In genomic region chr17:84512516-84513085, GRCm38 (mm10) we compare ENCODE assay signal across 9 mouse cellular contexts. TPM values are rescaled to one million over a fixed set of nuclear protein-coding genes. Genes with fewer than 3 reads are reported as not detected.
A peak's percentile ranks its signal among the peaks of the same experiment; 100 is the strongest.
DNase-seq lines count a peak whose midpoint lies in the region; ATAC-seq and TF ChIP-seq lines count a peak whose summit lies in the region.
"Had no signal": no experiment of that assay in that cellular context is flagged by ENCODE, and none has a peak within 500 bp of the region (broad histone marks: within the 10 kb centered on the region; RNA-seq: fewer than 3 reads in every experiment).

No protein-coding gene starts in this region.

- H3K9me3 ChIP-seq in forebrain, embryonic 15.5 days, result no peaks in the 10 kb centered on the region
- no peaks in the 10 kb centered on the region for H3K9me3 ChIP-seq in limb, embryonic 11.5 days (ENCODE audit: control insufficient read depth, low read length)

- H3K9ac ChIP-seq in forebrain, embryonic 15.5 days (replicated peaks), result peak overlapping the region; percentile 62; the same call in 1 of the 2 replicates
- peak overlapping the region; percentile 82 for H3K9ac ChIP-seq in limb, embryonic 11.5 days (ENCODE audit: low read length)

- no peak for TF ChIP-seq POLR2A in testis, adult 2 months (IDR thresholded peaks at IDR 0.05; ENCODE audit: control insufficient read depth, low read depth, low read length)
- no peak for TF ChIP-seq POLR2A in myocyte (IDR thresholded peaks at IDR 0.05; ENCODE audit: insufficient read length, low read depth)

- no peak for DNase-seq in testis, postnatal 14 days (ENCODE audit: low spot score)
- DNase-seq in limb, embryonic 11.5 days (ENCODE audit: low spot score), result no peak
- no peak for DNase-seq in spleen, postnatal 4 days (ENCODE audit: low spot score in 2 of 2)
- no peak for DNase-seq in thymus, postnatal 25 days
- no peak for DNase-seq in left cerebral cortex, adult 8-10 months (ENCODE audit: low spot score in 2 of 2)

- peak overlapping the region; percentile 93 for H3K4me2 ChIP-seq in forebrain, embryonic 15.5 days (replicated peaks)
- peak overlapping the region; percentile 87 for H3K4me2 ChIP-seq in limb, embryonic 11.5 days (ENCODE audit: low read depth, severe bottlenecking)
- H3K4me2 ChIP-seq in myocyte (ENCODE audit: low read depth), result peak overlapping the region; percentile 83

- WGBS in forebrain, embryonic 15.5 days, result 42% methylated on average over 4 of the region's 4 CpGs
- 26% methylated on average over 4 of the region's 4 CpGs for WGBS in limb, embryonic 11.5 days

- ATAC-seq in forebrain, embryonic 15.5 days (replicated peaks), result peak; percentile 38
- ATAC-seq in limb, embryonic 11.5 days (ENCODE audit: insufficient number of reproducible peaks, low FRiP score, low TSS enrichment, low read depth), result no peak

- peak overlapping the region; percentile 20; the same call in 1 of the 2 replicates for H3K27ac ChIP-seq in testis, adult 2 months (ENCODE audit: control insufficient read depth, insufficient read depth, low read depth, low read length)
- H3K27ac ChIP-seq in forebrain, embryonic 15.5 days (replicated peaks), result no peak overlapping the region
- H3K27ac ChIP-seq in limb, embryonic 11.5 days (replicated peaks; ENCODE audit: low read depth, low read length), result no peak overlapping the region

- peak overlapping the region; percentile 42 for H3ac ChIP-seq in myocyte (ENCODE audit: control insufficient read depth, insufficient read length)

- peaks cover 5% of the 10 kb centered on the region for H3K27me3 ChIP-seq in testis, adult 2 months (ENCODE audit: control insufficient read depth, insufficient read depth, low read length)
- H3K27me3 ChIP-seq in forebrain, embryonic 15.5 days, result peaks cover 12% of the 10 kb centered on the region; the same call in 1 of the 2 replicates
- no peaks in the 10 kb centered on the region for H3K27me3 ChIP-seq in limb, embryonic 11.5 days (ENCODE audit: control insufficient read depth, insufficient read depth, low read length)
- H3K27me3 ChIP-seq in myocyte (ENCODE audit: control insufficient read depth, insufficient read depth, insufficient read length), result no peaks in the 10 kb centered on the region

- peaks cover 5% of the 10 kb centered on the region for H3K4me1 ChIP-seq in testis, adult 2 months (ENCODE audit: control insufficient read depth, insufficient read depth, low read length)
- H3K4me1 ChIP-seq in forebrain, embryonic 15.5 days, result peaks cover 35% of the 10 kb centered on the region
- H3K4me1 ChIP-seq in limb, embryonic 11.5 days (ENCODE audit: control insufficient read depth, insufficient read depth, low read length), result 0 out of 2 replicates have a peak, but pooled peaks cover 5% of the 10 kb centered on the region

- H3K79me2 ChIP-seq in myocyte (ENCODE audit: control insufficient read depth, insufficient read depth), result peaks cover 30% of the 10 kb centered on the region

- H3K36me3 ChIP-seq in testis, adult 2 months (ENCODE audit: control insufficient read depth, insufficient read depth, low read length), result no peaks in the 10 kb centered on the region
- no peaks in the 10 kb centered on the region for H3K36me3 ChIP-seq in forebrain, embryonic 15.5 days
- no peaks in the 10 kb centered on the region for H3K36me3 ChIP-seq in limb, embryonic 11.5 days (ENCODE audit: control insufficient read depth, insufficient read depth, low read length)
- no peaks in the 10 kb centered on the region for H3K36me3 ChIP-seq in myocyte (ENCODE audit: control insufficient read depth, insufficient read depth)

- peak overlapping the region; percentile 84 for H3K4me3 ChIP-seq in testis, adult 2 months (ENCODE audit: control insufficient read depth, low read depth, low read length)
- H3K4me3 ChIP-seq in forebrain, embryonic 15.5 days, result peak overlapping the region; percentile 59
- H3K4me3 ChIP-seq in limb, embryonic 11.5 days (ENCODE audit: low read depth, low read length), result peak overlapping the region; percentile 75
- peak overlapping the region; percentile 70 for H3K4me3 ChIP-seq in myocyte

- no peak for TF ChIP-seq CTCF in testis, adult 2 months (IDR thresholded peaks at IDR 0.05; ENCODE audit: control insufficient read depth, insufficient read depth, insufficient replicate concordance, low read depth, low read length)

TF ChIP-seq in myocyte, 11 proteins besides CTCF, POLR2A, EP300 and RAD21:
- TF ChIP-seq CEBPB (IDR thresholded peaks at IDR 0.05; ENCODE audit: insufficient read depth, poor library complexity, severe bottlenecking) (no peak), USF1 (IDR thresholded peaks at IDR 0.05; ENCODE audit: low read depth) (no peak), MYOG (IDR thresholded peaks at IDR 0.05; ENCODE audit: control insufficient read depth in 1 of 3, insufficient read depth in 1 of 3, insufficient read length in 2 of 3, low read depth in 2 of 3) (no peak), MAX (IDR thresholded peaks at IDR 0.05; ENCODE audit: low read depth) (no peak), SRF (IDR thresholded peaks at IDR 0.05; ENCODE audit: control insufficient read depth, insufficient read length, low read depth) (no peak), TCF3 (IDR thresholded peaks at IDR 0.05; ENCODE audit: insufficient read length, low read depth) (no peak), TCF12 (IDR thresholded peaks at IDR 0.05; ENCODE audit: insufficient read depth, poor library complexity, severe bottlenecking) (no peak), POLR2AphosphoS2 (IDR thresholded peaks at IDR 0.05; ENCODE audit: insufficient read length, low read depth) (no peak), MYOD1 (IDR thresholded peaks at IDR 0.05; ENCODE audit: control insufficient read depth in 1 of 3, insufficient read length in 2 of 3, low read depth in 2 of 3) (no peak), E2F4 (IDR thresholded peaks at IDR 0.05; ENCODE audit: insufficient read depth) (no peak), REST (IDR thresholded peaks at IDR 0.05; ENCODE audit: insufficient read depth, insufficient read length) (no peak)

RNA-seq across cellular contexts. Expression of gene Plekhh2, which starts 0.9 kb away (rescaled TPM):
- 26.5 and 28.5 TPM in 2 replicates for polyA plus RNA-seq in testis, adult 2 months (2012; rRNA removed)
- polyA plus RNA-seq in forebrain, embryonic 15.5 days (2015; fragmentation: Nextera tagmentation; extraction: Ambion mirVana), result 0.88 and 1.2 TPM in 2 replicates
- polyA plus RNA-seq in limb, embryonic 11.5 days (2014; fragmentation: Nextera tagmentation; extraction: Ambion mirVana), result 5.7 and 6.4 TPM in 2 replicates
- 6.4 TPM for polyA plus RNA-seq in myocyte (2012; fragmentation: generic; extraction: Trizol)
- 1 to 10 TPM; 5.0 to 6.0 (median 6.0) TPM for total RNA-seq in left cerebral cortex, adult 8-10 months (2022)
- total RNA-seq: common myeloid progenitor, adult 5-6 weeks had no signal

RNA-seq across cellular contexts. Expression of gene Thada, which starts 46.6 kb away (rescaled TPM):
- polyA plus RNA-seq in testis, adult 2 months (2012; rRNA removed), result 15.4 and 15.8 TPM in 2 replicates
- 6.0 and 6.3 TPM in 2 replicates for polyA plus RNA-seq in forebrain, embryonic 15.5 days (2015; fragmentation: Nextera tagmentation; extraction: Ambion mirVana)
- polyA plus RNA-seq in limb, embryonic 11.5 days (2014; fragmentation: Nextera tagmentation; extraction: Ambion mirVana), result 12.6 and 12.8 TPM in 2 replicates
- polyA plus RNA-seq in myocyte (2012; fragmentation: generic; extraction: Trizol), result 5.5 TPM
- total RNA-seq in left cerebral cortex, adult 8-10 months (2022), result 10 to 100 TPM; 15.0 to 17.3 (median 15.6) TPM
